Mouse (Mus musculus) stomach, postnatal 0 days (tissue): ENCODE results near the gene Efcab9.

Source experiments
- CTCF ChIP-seq: IDR thresholded peaks from 2 replicates; pipeline ENCODE4 v1.5.1; 2016; ENCODE audit warnings: antibody characterized with exemption, low read depth, mild to moderate bottlenecking, moderate library complexity
- EP300 ChIP-seq: optimal IDR thresholded peaks from 2 replicates; pipeline ENCODE3; 2016; ENCODE audit warnings: antibody characterized with exemption

DNA sequence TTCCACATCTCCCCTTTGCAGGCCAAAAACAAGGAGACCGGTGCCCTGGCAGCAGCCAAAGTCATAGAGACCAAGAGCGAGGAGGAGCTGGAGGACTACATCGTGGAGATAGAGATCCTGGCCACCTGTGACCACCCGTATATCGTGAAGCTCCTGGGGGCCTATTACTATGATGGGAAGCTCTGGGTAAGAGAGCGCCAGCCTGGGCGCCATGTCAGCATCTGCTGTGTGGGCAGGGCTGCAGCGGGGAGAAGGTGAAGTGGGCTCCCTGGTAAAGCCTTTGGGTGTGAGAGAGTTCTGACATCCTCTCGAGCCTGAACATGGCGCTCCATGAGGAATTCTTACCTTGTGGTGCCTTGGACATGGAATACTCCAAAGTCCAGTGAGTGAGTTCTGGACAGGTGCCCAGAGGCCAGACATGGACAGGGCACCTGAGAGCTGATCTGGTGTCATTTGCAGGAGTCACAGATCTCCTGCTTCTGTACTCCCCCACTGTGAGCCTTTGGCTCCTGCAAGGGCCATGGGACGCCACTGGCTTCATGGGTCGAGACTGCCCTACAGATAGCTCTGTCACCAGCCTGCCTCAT, 23.3 kb upstream of the Efcab9 start:
- TF ChIP-seq CTCF (no peak), EP300 (no peak)
